Mouse (Mus musculus): ENCODE measurements at regions not wholly inside any gene's neighbourhood (a gene's known extent, or its start where the extent isn't known, plus 50 kb on each side); places are given as distances from the start of the nearest gene placed in this dataset.
"Not testable (repeated sequence)": the region's sequence is repeated elsewhere in the genome, so short reads cannot be mapped to it uniquely, and the experiment has no call there.

DNA sequence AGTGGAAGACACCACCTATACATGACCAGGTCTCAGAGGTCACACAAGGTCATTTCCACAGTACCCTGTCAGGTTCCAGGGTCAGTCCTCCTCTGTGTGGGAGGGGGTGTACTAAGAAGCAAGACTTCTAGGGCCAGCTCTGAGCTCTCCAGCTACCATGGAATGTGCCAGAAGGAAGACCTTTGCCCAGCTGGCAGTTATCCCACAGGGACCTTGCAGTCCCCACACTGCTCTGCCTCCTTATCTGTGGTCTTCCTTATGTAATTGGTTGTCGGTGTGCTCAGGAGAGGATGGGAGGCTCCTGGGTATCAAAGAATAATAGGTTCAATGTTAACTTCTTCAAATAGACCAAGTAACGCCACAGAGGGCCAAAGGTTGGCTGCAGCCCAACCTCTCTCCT, 175.3 kb downstream of the Tomm20 start:
- not testable (repeated sequence) for ATAC-seq (ENCODE audit: low FRiP score, low TSS enrichment); H3K27me3 ChIP-seq (ENCODE audit: insufficient read depth, low read length); H3K36me3 ChIP-seq (ENCODE audit: insufficient read depth, low read length); H3K4me3 ChIP-seq (ENCODE audit: low read length); H3K4me2 ChIP-seq (replicated peaks; ENCODE audit: low read depth, low read length); H3K9me3 ChIP-seq (ENCODE audit: low read length); H3K27ac ChIP-seq (ENCODE audit: low read length); H3K4me1 ChIP-seq (ENCODE audit: insufficient read depth, low read length); H3K9ac ChIP-seq (replicated peaks; ENCODE audit: low read length)
- 89% methylated on average over 2 of the region's 2 CpGs for WGBS

DNA sequence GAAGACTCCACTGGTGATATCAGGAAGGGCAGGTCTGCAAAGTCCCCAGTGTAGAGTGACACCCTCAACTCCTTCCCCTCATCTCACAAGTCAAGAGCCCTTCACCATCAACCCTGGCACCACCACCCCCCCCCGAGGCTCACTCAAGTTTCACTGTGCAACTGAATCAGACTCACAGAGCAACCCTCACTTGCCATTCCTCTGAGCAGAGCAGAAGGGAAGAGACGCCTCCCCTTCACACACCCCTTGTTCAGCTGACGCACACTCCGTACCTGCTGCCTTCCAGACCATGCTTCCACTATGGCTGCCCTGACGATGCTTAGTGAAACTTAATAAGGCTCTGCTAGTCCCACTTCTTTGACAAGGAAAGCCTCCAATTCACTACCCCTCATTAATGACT, 174.4 kb upstream of the Irf2bp2 start:
- no peaks in the 10 kb centered on the region for H3K36me3 ChIP-seq (ENCODE audit: insufficient read depth, low read length)
- H3K27ac ChIP-seq (ENCODE audit: low read length): no peak overlapping the region
- 84% methylated on average over 5 of the region's 5 CpGs for WGBS
- H3K4me1 ChIP-seq (ENCODE audit: insufficient read depth, low read length): peaks cover 9% of the 10 kb centered on the region; the same call in 1 of the 2 replicates
- H3K9me3 ChIP-seq (ENCODE audit: low read length): no peaks in the 10 kb centered on the region; the same call in 1 of the 2 replicates
- no peak overlapping the region for H3K4me3 ChIP-seq (ENCODE audit: low read length)
- H3K4me2 ChIP-seq (replicated peaks; ENCODE audit: low read depth, low read length): no peak overlapping the region
- no peak overlapping the region for H3K9ac ChIP-seq (replicated peaks; ENCODE audit: low read length)
- ATAC-seq (ENCODE audit: low FRiP score, low TSS enrichment): no peak
- H3K27me3 ChIP-seq (ENCODE audit: insufficient read depth, low read length): no peaks in the 10 kb centered on the region

DNA sequence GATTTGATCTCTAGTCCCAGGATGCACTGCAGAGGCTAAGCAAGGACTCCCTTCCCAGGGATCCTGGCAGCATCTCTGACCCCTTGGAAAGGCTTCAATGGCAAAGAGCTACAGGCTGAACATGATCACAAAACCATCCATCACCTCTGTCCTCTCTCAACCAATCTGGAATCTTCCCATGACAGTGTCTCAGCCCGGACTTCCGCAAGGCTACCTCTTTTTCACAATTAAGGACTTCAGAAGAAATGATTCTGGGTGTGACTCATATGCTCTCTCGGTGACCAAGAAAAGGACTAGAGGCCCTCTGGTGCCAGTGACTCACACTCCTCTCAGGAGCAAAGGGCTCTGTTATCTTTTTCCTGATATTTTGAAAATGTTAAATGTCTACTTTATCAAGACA, 173.6 kb upstream of the Irf2bp2 start:
- Histone ChIP-seq H3K36me3 (ENCODE audit: insufficient read depth, low read length) (no peaks in the 10 kb centered on the region), H3K27ac (ENCODE audit: low read length) (no peak overlapping the region), H3K9ac (replicated peaks; ENCODE audit: low read length) (no peak overlapping the region), H3K27me3 (ENCODE audit: insufficient read depth, low read length) (no peaks in the 10 kb centered on the region), H3K4me3 (ENCODE audit: low read length) (no peak overlapping the region), H3K4me1 (ENCODE audit: insufficient read depth, low read length) (0 out of 2 replicates have a peak, but pooled peaks cover 4% of the 10 kb centered on the region), H3K9me3 (ENCODE audit: low read length) (no peaks in the 10 kb centered on the region; the same call in 1 of the 2 replicates), H3K4me2 (replicated peaks; ENCODE audit: low read depth, low read length) (no peak overlapping the region)
- WGBS: 91% methylated on average over 3 of the region's 3 CpGs
- ATAC-seq (ENCODE audit: low FRiP score, low TSS enrichment): no peak

DNA sequence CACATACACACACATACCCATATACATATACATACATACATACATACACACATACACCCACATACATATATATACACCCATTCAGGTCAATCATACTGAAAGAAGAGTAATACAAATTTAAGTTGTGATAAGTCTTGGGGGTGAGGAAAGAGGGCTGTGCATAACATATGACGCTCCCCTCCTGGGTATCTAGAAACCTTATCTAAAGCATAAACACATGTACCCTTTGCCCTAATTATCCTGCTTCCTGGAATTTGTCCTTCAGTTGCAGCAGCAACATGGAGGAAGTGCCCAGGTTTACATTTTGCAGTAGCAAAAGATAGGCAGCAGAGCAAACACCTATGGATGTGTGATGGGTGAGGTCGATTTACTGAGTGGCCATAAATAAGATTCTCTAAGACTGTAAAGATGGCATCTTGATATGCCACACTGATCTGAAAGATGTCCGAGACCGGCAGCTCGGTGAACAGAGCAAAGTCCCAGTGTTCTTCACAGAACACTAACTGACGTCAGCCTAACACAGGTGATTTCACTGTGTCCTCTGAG, 172.0 kb upstream of the Irf2bp2 start:
- H3K9me3 ChIP-seq (ENCODE audit: low read length): no peaks in the 10 kb centered on the region; the same call in 1 of the 2 replicates
- no peaks in the 10 kb centered on the region for H3K27me3 ChIP-seq (ENCODE audit: insufficient read depth, low read length)
- no peaks in the 10 kb centered on the region for H3K36me3 ChIP-seq (ENCODE audit: insufficient read depth, low read length)
- no peak overlapping the region for H3K27ac ChIP-seq (ENCODE audit: low read length)
- H3K9ac ChIP-seq (replicated peaks; ENCODE audit: low read length): no peak overlapping the region
- no peak for ATAC-seq (ENCODE audit: low FRiP score, low TSS enrichment)
- H3K4me2 ChIP-seq (replicated peaks; ENCODE audit: low read depth, low read length): no peak overlapping the region
- no peaks in the 10 kb centered on the region for H3K4me1 ChIP-seq (ENCODE audit: insufficient read depth, low read length)
- WGBS: 69% methylated on average over 6 of the region's 6 CpGs
- H3K4me3 ChIP-seq (ENCODE audit: low read length): no peak overlapping the region

DNA sequence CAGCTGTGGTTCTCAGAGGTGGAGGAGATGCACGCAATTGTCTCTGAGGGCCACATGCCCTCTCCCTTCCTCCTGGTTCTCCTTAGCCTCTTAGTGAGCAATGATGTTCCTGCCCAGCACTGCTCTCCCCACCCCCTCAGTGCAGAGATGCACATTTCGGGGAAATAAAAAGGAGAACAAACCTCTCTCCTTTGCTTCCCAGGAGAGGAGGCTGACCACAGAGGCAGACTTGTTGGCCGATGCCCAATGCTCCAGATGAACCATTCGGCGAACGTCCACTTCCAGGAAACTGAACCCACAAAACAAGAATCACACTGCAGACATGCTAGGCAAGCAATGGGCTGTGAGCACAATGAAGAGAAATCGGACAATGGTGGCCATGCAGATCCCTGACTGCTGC, 169.8 kb upstream of the Irf2bp2 start:
- Histone ChIP-seq H3K9ac (replicated peaks; ENCODE audit: low read length) (no peak overlapping the region), H3K27me3 (ENCODE audit: insufficient read depth, low read length) (no peaks in the 10 kb centered on the region), H3K36me3 (ENCODE audit: insufficient read depth, low read length) (no peaks in the 10 kb centered on the region), H3K4me1 (ENCODE audit: insufficient read depth, low read length) (no peaks in the 10 kb centered on the region; the same call in 1 of the 2 replicates), H3K4me3 (ENCODE audit: low read length) (no peak overlapping the region), H3K27ac (ENCODE audit: low read length) (no peak overlapping the region), H3K4me2 (replicated peaks; ENCODE audit: low read depth, low read length) (no peak overlapping the region), H3K9me3 (ENCODE audit: low read length) (no peaks in the 10 kb centered on the region)
- 83% methylated on average over 7 of the region's 7 CpGs for WGBS
- no peak for ATAC-seq (ENCODE audit: low FRiP score, low TSS enrichment)

DNA sequence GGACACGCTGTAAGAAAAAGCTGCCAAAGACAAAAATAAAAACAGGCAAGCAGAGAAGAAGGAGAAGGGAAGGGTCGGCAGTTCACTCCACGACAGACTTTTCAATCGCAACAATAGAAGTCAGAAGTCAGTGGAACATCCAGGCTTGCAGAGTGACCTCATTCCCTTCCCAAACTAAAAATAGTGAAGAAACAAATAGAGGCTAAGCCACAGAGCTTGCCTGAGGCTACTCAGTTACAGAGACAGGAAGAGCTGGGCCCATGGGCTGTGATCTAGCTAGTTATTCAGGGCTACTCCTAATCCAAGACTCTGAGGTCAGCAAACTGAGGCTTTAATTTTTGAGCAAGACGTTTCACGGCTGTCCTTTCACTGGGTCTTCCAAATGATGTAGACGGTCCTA, 165.9 kb upstream of the Irf2bp2 start:
- ATAC-seq (ENCODE audit: low FRiP score, low TSS enrichment): no peak
- Histone ChIP-seq H3K4me1 (ENCODE audit: insufficient read depth, low read length) (peaks cover 9% of the 10 kb centered on the region; the same call in 1 of the 2 replicates), H3K4me2 (replicated peaks; ENCODE audit: low read depth, low read length) (no peak overlapping the region), H3K4me3 (ENCODE audit: low read length) (no peak overlapping the region), H3K27ac (ENCODE audit: low read length) (no peak overlapping the region; the same call in 1 of the 2 replicates), H3K36me3 (ENCODE audit: insufficient read depth, low read length) (no peaks in the 10 kb centered on the region), H3K9me3 (ENCODE audit: low read length) (no peaks in the 10 kb centered on the region), H3K27me3 (ENCODE audit: insufficient read depth, low read length) (no peaks in the 10 kb centered on the region), H3K9ac (replicated peaks; ENCODE audit: low read length) (no peak overlapping the region)
- 65% methylated on average over 7 of the region's 7 CpGs for WGBS

DNA sequence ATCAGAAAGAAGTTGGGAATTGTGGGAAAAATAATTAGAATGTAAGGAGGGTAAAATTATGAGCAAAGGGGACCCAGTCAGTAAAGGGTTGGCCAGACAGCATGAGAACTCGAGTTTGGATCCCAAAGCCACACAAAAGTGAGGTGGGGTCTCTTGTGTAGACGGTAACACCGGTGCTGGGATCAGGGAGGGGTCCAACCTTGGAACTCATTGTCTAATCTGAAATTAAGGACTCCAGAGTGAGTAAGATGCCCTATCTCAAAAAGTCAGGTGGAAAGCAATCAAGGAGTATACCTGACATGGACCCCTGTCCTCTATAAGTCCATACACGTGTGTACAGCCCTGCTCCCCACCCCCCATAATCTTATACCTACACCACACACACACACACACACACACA, 165.2 kb upstream of the Irf2bp2 start:
- no peak for ATAC-seq (ENCODE audit: low FRiP score, low TSS enrichment)
- no peak overlapping the region for H3K27ac ChIP-seq (ENCODE audit: low read length)
- no peak overlapping the region for H3K4me2 ChIP-seq (replicated peaks; ENCODE audit: low read depth, low read length)
- H3K9me3 ChIP-seq (ENCODE audit: low read length): no peaks in the 10 kb centered on the region
- 93% methylated on average over 4 of the region's 4 CpGs for WGBS
- no peaks in the 10 kb centered on the region for H3K36me3 ChIP-seq (ENCODE audit: insufficient read depth, low read length)
- no peak overlapping the region for H3K4me3 ChIP-seq (ENCODE audit: low read length)
- H3K27me3 ChIP-seq (ENCODE audit: insufficient read depth, low read length): no peaks in the 10 kb centered on the region
- H3K9ac ChIP-seq (replicated peaks; ENCODE audit: low read length): no peak overlapping the region
- peaks cover 9% of the 10 kb centered on the region; the same call in 1 of the 2 replicates for H3K4me1 ChIP-seq (ENCODE audit: insufficient read depth, low read length)

DNA sequence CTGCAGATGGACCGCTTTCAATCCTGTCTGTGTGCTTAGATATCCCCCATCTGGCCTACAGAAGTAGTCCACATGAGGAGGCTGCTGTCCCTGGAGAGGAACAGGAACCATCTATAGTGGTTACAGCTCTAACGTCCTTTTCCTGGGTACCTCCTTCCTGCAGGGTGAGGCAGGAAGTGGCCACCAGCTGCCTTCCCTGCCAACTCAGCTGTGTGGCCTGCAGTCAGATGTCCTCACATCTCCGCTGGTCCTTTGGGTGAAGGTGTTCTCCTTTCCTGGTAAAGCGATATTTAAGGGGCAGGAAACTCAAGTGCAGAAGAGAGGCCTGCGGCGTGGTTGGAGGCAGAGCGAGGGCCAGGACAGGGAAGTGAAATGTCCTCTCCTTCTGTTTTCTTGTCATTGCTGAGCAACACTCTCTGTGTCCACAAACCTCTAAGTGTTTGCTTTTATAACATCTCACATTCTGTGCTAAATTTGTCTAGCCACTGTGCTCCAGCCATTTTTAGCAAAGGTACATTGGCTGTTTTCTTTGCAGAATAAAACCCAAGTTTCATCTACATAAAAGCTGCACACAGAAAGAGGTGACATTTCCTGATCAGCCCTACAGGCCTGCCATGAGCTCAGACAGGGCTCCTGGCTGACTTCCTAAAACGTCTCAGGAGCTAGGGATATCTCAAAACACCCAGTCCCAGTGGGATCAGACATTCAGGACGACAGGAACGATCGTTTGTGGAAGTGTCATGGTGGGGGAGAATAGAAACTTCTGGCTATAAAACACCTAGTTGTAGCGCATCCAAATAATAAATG, 164.4 kb upstream of the Irf2bp2 start:
- no peak overlapping the region for H3K4me3 ChIP-seq (ENCODE audit: low read length)
- peak overlapping the region; percentile 33 for H3K27ac ChIP-seq (ENCODE audit: low read length)
- H3K4me2 ChIP-seq (replicated peaks; ENCODE audit: low read depth, low read length): no peak overlapping the region
- no peaks in the 10 kb centered on the region for H3K9me3 ChIP-seq (ENCODE audit: low read length)
- no peak for ATAC-seq (ENCODE audit: low FRiP score, low TSS enrichment)
- no peaks in the 10 kb centered on the region for H3K36me3 ChIP-seq (ENCODE audit: insufficient read depth, low read length)
- peaks cover 9% of the 10 kb centered on the region; the same call in 1 of the 2 replicates for H3K4me1 ChIP-seq (ENCODE audit: insufficient read depth, low read length)
- WGBS: 60% methylated on average over 12 of the region's 12 CpGs
- no peak overlapping the region; the same call in 1 of the 2 replicates for H3K9ac ChIP-seq (replicated peaks; ENCODE audit: low read length)
- H3K27me3 ChIP-seq (ENCODE audit: insufficient read depth, low read length): no peaks in the 10 kb centered on the region

DNA sequence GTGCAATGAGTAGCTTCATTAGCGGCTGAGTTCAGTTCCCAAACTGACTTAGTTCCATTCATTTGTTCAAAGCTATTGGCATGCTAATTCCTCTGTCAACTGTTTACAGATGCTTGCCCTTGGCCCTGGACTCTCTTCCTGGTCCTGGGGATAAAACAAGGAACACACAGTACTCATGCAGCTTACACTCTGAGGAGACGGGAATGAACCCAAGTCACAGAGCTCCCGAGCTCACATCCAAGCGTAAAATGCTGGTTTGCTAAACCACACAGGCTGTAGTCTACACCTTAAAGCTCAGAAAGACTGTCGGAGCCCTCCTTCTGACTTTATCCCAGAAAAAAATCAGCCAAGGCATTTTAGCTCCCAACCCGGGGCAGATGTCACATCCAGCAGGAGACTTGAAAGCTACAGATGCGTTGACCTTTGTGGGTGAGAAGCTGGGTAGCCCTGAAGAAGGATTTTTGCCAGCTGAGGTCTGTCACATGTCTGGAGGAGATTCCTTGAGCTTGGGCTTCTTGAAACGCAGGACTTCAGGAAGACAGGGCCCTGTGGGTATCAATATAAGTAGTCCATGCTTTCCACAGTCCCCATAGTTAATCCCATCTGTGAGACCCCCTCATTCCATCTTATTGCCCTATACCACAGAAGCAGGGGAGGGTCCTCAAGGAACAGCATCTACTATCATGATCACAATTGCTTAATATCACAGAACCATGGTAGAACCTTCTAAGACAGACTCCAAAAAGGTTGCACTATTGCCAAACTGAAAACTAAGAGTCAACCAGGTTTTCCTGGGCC, 162.7 kb upstream of the Irf2bp2 start:
- 81% methylated on average over 8 of the region's 8 CpGs for WGBS
- H3K4me1 ChIP-seq (ENCODE audit: insufficient read depth, low read length): peaks cover 9% of the 10 kb centered on the region; the same call in 1 of the 2 replicates
- H3K9ac ChIP-seq (replicated peaks; ENCODE audit: low read length): no peak overlapping the region
- H3K4me2 ChIP-seq (replicated peaks; ENCODE audit: low read depth, low read length): no peak overlapping the region
- H3K36me3 ChIP-seq (ENCODE audit: insufficient read depth, low read length): no peaks in the 10 kb centered on the region
- H3K9me3 ChIP-seq (ENCODE audit: low read length): no peaks in the 10 kb centered on the region
- no peaks in the 10 kb centered on the region for H3K27me3 ChIP-seq (ENCODE audit: insufficient read depth, low read length)
- no peak for ATAC-seq (ENCODE audit: low FRiP score, low TSS enrichment)
- H3K4me3 ChIP-seq (ENCODE audit: low read length): no peak overlapping the region
- no peak overlapping the region for H3K27ac ChIP-seq (ENCODE audit: low read length)

Measured in kidney, embryonic 16.5 days (tissue).